25 mouse cellular contexts compared by ENCODE assay signal in the genomic region with DNA sequence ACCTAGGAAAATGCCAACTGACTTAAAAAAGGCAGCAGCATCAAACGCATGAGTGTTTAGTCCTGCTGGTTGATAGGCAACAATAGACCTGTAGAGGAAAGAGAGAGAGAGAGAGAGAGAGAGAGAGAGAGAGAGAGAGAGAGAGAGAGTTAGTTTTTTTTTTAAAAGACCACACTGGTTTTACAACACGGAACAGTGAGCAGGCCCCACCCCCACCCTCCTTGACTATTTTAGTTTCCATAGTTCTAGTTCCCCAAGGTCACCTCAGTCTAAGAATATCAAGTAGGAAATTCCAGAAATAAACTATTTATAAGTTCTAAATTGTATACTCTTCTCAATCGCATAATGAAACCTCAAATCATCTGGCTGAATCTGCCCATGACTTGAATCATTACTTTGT.
"Had no signal": no experiment of that assay in that cellular context is flagged by ENCODE, and none has a peak within 500 bp of the region (broad histone marks: within the 10 kb centered on the region; RNA-seq: fewer than 3 reads in every experiment).

No protein-coding gene starts in this region.

- H3K4me2 ChIP-seq: embryonic facial prominence, embryonic 12.5 days; embryonic facial prominence, embryonic 13.5 days; embryonic facial prominence, embryonic 15.5 days; forebrain, embryonic 12.5 days; forebrain, embryonic 13.5 days; forebrain, embryonic 15.5 days had no signal

- H3K4me1 ChIP-seq: embryonic facial prominence, embryonic 12.5 days; embryonic facial prominence, embryonic 13.5 days; embryonic facial prominence, embryonic 15.5 days; forebrain, embryonic 10.5 days; forebrain, embryonic 12.5 days; forebrain, embryonic 13.5 days; forebrain, embryonic 15.5 days had no signal

- H3K4me3 ChIP-seq: embryonic facial prominence, embryonic 12.5 days; embryonic facial prominence, embryonic 13.5 days; embryonic facial prominence, embryonic 15.5 days; erythroblast, embryonic 14.5 days; forebrain, embryonic 10.5 days; forebrain, embryonic 12.5 days; forebrain, embryonic 13.5 days; forebrain, embryonic 15.5 days; gastrocnemius, adult 2 months; heart, adult 2 months had no signal

- H3K9ac ChIP-seq: embryonic facial prominence, embryonic 12.5 days; embryonic facial prominence, embryonic 13.5 days; embryonic facial prominence, embryonic 15.5 days; forebrain, embryonic 12.5 days; forebrain, embryonic 13.5 days; forebrain, embryonic 15.5 days; forebrain, postnatal 0 days had no signal

- H3K27me3 ChIP-seq: embryonic facial prominence, embryonic 12.5 days; embryonic facial prominence, embryonic 13.5 days; embryonic facial prominence, embryonic 15.5 days; forebrain, embryonic 12.5 days; forebrain, embryonic 13.5 days; forebrain, embryonic 15.5 days had no signal

- H3K9me3 ChIP-seq: embryonic facial prominence, embryonic 12.5 days; embryonic facial prominence, embryonic 13.5 days; embryonic facial prominence, embryonic 15.5 days; forebrain, embryonic 10.5 days; forebrain, embryonic 12.5 days; forebrain, embryonic 13.5 days; forebrain, embryonic 15.5 days had no signal

- DNase-seq: cerebellum, adult 8-10 months; cerebellum, adult 9-10 months; cerebellum, adult 9-11 months; cerebellum, postnatal 10 days; cerebellum, postnatal 14 days; cerebellum, postnatal 25 days; cerebellum, postnatal 36 days; embryo, embryonic 11 days; forebrain, postnatal 0 days; gastrocnemius, adult 2 months; gastrocnemius, postnatal 10 days; gastrocnemius, postnatal 14 days; gastrocnemius, postnatal 25 days; gastrocnemius, postnatal 36 days; heart, adult 11 months; heart, adult 18-20 months; heart, adult 2 months had no signal

- H3K36me3 ChIP-seq: embryonic facial prominence, embryonic 12.5 days; embryonic facial prominence, embryonic 13.5 days; embryonic facial prominence, embryonic 15.5 days; forebrain, embryonic 10.5 days; forebrain, embryonic 12.5 days; forebrain, embryonic 15.5 days had no signal

- H3K27ac ChIP-seq: embryonic facial prominence, embryonic 12.5 days; embryonic facial prominence, embryonic 13.5 days; embryonic facial prominence, embryonic 15.5 days; forebrain, embryonic 10.5 days; forebrain, embryonic 12.5 days; forebrain, embryonic 13.5 days; forebrain, embryonic 15.5 days; gastrocnemius, adult 2 months; heart, adult 2 months had no signal
